Mouse (Mus musculus) left cerebral cortex, postnatal 36 days (tissue): ENCODE measurements at regions not wholly inside any gene's neighbourhood (a gene's known extent, or its start where the extent isn't known, plus 50 kb on each side); places are given as distances from the start of the nearest gene placed in this dataset.

ENCODE experiments used
- DNase-seq, 2 experiments: peaks; one replicate each; pipeline ENCODE4 v3.0.0; 2021 to 2022; ENCODE audit warnings: low spot score in 2 of 2, mixed read lengths in 1 of 2
- intact Hi-C: fragments of 180-260 bp; cut with DNase I; formaldehyde crosslinking; loops from one replicate; pipeline ENCODE4 v1.15.1; 2025

DNA sequence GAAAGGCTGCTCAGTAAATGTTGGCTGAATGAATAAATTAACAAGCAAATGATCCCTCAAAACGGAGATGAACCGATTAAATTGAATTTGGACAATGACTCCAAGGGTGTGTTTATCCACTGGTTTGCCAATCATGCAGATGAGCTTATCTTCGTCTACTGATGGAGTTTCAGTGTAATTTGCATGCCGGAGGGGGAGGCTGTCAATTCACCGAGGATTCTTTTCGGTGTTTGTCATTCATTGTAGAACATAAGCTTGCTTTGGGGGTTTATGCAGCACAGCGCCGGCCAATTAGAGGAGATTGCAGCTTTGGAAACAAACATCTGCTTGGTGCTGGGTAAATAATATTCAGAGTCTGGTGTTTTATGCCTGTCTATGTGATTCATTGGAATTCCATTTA lies 132.7 kb downstream of the Otoa start:
- intact Hi-C loops: no loop called here

DNA sequence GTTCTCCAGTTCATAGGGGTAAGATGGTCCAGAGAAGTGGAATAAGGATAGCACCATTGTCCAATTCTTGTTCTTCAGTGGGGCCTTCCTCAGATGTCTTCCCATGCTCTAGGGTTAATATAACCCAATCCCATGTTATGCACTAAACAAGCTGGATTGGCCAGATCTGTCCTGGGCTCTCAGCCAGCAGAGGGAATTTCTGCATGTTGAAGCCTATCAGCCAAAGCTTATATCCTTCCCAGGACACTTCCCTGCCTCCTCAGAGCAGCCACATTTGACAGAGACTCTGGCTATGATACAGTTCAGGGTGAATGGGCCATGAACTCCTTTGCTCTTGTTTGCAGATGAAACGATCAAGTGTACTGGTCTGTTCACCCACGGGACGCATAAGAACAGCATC lies 133.6 kb downstream of the Otoa start:
- no peak for DNase-seq
- intact Hi-C loops: no loop called here

More for the DNA sequence above, 132.7 kb downstream of the Otoa start:
- no peak for DNase-seq

DNA sequence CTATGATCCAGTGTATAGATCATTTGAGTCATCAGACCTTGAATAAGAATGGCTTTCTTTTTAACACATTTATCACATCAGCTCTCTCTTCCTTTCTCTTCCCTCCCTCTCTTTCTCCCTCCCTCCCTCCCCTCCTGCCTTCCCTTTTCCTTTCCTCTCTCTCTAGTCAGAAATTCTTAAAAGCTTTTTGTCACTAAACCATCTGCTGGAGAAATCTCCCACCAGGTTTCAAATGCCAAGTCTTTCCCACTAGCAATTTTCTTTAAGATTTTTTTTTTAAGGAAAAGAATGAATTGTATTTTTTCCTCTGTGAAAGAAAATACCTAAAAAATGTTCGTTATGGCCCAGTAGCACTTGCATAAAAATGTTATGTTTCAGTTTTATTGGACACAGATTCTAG lies 134.3 kb downstream of the Otoa start:
- intact Hi-C loops: no loop called here
- DNase-seq: no peak

DNA sequence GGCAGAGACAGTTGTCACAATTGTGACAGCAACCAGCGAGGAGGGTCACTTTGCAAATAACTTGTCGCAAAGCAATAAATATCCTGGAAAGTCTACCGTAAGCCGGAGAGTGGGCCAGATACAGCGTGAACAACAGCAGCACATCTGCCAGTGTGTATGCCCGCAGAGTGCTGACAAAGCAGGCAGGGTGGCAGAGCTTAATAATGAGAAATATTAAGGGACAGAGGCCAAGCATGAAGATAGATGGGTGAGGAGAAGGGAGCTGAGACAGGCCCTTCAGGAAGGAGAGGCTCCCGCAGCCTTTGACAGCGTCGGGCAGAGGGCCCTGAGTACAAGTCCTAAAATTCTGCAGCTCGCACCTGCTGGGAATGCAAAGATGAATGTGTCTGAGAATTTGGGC lies 136.6 kb downstream of the Otoa start:
- intact Hi-C loops: no loop called here
- no peak for DNase-seq

DNA sequence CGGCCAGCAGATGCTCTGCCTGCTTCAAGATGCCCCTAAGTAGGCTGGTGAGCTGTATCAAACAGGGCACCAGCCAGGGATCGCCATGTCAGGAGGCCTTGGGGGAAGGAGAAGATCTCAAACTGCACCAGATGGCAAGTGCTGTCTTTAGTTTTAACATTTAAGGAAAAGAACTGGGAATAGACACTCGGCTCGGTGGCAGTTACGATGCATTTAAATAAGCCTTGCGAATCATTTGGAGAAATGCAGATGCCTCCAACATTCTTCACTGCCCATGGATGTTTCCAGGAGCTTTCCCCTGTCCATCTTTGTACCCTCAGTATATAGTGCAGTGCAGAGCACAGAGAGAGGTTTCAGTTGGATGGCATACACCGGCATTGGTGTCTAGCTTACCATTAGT lies 139.7 kb downstream of the Otoa start:
- peak in 1 of 2 experiments; percentile 36 for DNase-seq
- intact Hi-C loops: no loop called here

DNA sequence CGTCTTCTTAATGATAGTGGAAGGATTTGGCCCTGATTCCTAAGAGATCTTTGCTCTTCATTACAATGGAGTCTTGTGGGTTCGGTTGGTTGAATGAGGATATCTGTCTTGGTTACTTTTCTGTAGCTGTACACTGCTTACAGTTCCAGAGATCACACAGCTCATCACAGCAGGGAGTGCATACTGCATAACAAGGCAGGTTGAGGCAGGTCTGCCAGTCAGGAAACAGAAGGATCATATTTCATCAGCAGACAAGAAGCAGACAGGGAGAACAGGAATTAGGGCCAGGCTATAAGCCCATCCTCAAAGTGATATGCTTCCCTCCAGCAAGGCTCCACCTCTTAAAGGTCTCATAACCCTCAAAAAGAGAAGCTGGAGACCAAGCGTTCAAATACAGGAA lies 150.4 kb downstream of the Otoa start:
- intact Hi-C loops: no loop called here
- no peak for DNase-seq

DNA sequence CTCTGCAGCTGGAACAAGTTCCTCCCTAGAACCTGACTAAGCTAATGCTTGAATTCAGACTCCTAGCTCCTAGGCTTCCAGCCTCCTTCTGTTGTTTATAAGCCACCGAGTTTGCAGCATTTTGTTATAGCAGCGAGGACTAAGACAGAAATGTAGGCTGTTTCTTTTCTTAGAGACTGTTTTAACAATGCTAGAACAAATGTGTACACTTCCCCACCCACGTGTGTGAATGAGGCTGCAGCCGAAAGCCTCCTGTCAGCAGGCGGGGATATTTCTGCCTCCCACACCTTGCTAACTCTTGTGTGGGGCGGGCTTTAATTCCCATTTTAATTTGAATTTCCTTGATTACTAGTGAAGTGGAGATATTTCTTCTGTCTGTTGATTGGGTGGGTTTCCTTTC lies 153.4 kb downstream of the Otoa start:
- DNase-seq: peak; percentile 58 to 62
- intact Hi-C loops: loop anchor here (2.0 kb wide), 1 partner anchor 62 kb away; no protein-coding TSS in a partner anchor

DNA sequence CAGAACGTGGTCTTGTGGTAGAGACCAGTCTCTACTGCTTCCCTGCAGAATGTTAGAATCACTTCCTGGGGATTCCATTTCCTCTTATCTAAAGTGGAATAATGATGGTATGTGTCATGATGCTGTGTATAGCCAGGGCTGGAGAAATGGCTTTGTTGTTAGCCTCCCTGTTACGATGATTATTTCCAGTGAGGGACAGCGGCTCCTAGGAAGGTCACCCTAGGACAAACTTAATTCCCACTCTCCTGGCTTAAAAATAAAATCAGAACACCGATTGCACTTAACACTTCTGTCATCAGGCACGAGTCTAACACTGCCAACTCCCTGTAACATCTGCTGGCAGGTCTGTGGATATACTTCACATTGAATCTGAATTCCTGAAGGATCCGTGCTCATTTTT lies 151.9 kb upstream of the Hs3st2 start:
- DNase-seq: no peak
- intact Hi-C loops: no loop called here

DNA sequence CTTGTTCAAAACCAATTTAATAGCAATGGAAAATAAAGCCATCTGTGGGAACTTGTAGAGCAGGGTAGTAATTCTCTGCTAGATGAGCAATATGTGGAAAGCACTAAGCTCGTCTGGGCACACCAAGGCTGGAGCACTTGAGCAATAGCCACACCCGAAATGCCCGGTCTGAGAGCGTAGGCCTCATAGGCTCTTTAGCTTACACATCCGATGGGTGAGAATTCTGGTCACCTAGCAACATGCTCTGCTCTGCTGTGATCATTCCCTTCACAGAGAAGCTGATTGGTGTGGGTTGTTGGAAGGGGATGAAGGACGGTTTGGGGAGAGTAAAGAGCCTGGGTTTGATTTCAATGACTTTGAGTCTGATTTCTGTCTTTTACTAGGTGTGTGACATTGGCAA lies 143.8 kb upstream of the Hs3st2 start:
- no peak for DNase-seq
- intact Hi-C loops: no loop called here

DNA sequence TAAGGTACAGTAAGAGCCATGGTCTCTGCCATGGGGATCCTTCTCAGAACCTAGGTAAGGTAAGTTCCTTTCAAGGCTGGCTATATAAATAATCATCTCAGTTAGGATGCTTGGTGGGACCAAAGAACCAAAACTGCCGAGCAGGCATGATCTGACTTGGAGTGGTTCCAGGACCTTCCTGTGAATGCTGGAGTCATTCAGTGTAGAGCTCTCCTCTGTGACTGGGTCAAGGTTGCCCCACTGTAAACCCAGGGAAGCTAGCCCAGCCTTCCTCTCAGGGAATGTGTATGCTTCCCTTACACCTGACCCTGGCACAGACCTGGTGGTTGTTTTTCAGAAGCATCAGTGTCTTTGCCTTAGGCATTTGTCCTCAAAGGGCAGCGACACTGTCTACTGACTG lies 134.2 kb upstream of the Hs3st2 start:
- intact Hi-C loops: loop anchor here (5.0 to 10.0 kb wide), 2 partner anchors 305 to 387 kb away; no protein-coding TSS in a partner anchor
- DNase-seq: no peak

DNA sequence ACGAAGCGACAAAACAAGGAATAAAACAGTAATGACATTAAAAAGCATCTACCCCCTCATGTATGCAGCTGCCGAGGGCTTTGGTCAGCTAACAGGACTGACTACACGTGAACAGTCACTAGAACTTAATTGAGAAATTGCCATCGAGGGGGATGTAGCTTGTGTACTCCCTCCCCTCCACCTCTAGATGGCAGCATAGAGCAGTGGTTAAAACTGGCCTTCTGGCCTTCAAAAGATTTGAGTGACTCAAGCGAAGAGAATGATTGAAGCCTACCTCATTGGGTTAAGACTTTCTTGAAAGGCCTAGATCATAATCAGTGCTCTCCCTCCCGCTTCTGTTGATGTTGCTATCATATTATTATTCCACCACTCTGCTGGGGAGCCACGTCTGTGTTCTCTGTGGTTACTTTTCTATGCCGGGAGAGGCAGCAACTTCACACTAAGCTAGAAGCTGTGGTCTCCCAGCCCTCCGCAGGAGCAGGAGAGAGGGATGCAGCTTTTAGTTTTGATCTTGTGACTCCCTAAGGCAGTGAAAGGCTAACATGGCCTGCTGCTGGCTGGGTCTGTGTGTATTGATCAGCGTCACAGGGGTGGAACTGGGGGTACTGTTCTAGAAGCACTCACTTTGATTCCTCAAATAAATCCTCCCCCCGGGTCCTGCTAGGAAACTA lies 132.7 kb upstream of the Hs3st2 start:
- intact Hi-C loops: loop anchor here (5.0 to 10.0 kb wide), 2 partner anchors 303 to 386 kb away; no protein-coding TSS in a partner anchor
- no peak for DNase-seq

DNA sequence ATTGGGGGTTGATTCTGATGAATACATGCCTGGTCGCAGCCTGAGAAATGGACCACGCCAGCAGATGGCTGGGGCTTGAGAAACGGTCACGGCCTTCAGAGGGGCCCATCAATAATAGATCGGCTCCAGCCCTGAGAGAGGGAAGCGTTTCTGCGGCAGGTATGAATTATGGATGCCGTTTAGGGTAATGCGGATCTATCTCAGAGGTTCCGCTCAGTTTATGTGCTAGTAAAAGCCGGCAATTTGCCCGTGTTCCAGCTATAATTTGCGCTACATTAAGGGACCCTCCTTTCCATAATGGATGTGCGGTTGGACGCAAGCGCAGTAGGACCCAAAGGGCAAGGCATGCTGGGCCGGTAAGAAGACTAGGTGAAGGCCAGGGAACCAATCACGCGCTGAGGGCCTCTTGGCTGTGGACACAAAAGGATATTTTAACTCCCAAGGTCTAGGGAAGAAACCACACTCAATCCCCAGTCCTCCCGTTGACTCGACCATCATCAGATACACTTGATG lies 132.1 kb upstream of the Hs3st2 start:
- DNase-seq: no peak
- intact Hi-C loops: loop anchor here (5.0 to 10.0 kb wide), 2 partner anchors 303 to 385 kb away; no protein-coding TSS in a partner anchor

DNA sequence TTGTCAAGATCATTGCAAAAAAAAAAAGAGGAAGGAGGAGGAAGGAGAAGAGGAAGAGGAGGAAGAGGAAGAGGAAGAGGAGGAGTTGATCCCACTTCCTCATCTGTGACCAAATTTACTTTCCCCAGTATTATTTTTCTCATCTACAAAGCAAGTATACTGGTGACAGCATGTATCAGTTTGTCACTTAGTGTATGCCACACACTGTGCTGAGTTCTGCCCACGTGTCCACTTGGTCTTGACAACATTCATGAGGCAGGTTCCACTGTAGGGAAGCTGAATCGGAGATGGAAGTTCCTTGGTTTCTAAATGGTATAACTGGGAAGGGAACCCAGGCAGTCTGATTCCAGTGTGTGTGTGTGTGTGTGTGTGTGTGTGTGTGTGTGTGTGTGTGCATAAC lies 122.3 kb upstream of the Hs3st2 start:
- intact Hi-C loops: no loop called here
- DNase-seq: no peak

DNA sequence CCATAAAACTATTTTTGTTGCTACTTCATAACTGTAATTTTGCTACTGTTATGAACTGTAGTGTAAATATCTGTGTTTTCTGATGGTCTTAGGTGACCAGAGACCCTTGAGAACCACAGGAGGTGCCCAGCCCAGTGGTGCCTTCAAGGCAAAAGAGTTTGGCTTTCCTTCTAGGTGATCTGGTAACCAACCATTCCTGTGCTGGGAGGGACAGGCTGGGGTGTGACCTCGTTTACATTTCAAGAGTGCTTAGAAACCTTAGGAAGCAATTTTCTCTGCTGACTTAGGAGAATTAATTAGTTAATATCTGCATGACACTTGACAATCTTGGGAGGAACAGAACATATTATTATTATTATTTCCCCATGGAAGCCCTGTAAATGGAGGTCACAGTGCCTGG lies 111.1 kb upstream of the Hs3st2 start:
- no peak for DNase-seq

DNA sequence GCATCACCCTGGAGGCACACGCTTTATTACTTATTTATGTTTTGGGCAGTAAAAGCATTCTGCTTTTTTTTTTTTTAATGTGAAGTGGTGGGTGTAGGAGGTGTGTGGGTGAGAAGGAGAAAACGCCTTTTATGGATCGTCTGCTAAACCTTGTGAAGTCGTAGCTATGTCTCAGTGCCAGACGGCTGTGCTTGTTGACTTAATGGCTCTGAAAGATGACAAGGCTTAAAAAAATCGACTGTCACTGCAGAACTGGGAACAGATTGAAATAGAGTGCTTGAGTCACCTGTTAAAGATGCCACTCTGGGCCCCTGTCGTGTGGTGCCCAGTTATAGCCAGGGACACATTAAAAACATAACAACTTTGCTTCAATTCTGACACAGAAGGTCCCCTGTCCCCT lies 109.5 kb upstream of the Hs3st2 start:
- DNase-seq: no peak
- intact Hi-C loops: no loop called here

More for the DNA sequence above, 111.1 kb upstream of the Hs3st2 start:
- intact Hi-C loops: no loop called here

DNA sequence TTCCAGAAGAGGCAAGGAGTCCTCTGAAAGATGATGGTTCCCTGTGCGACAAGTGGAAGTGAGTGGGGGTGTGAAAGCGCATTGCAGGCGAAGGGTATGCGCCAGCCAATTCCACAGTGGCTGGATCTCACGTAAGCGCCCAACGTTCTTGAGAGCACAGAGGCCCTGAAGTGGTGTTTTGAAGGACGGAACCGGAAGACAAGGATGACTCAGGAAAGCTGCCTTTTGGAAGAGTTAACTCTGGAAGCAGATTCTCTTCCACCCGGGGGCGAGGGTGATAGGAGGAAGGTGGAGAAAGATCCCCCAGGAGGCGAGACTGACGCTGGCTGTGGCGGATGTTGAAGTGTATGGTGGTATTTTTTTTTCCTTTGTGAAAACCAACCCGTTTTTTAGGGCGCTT lies 101.9 kb upstream of the Hs3st2 start:
- DNase-seq: peak in 1 of 2 experiments; percentile 20
- intact Hi-C loops: no loop called here

DNA sequence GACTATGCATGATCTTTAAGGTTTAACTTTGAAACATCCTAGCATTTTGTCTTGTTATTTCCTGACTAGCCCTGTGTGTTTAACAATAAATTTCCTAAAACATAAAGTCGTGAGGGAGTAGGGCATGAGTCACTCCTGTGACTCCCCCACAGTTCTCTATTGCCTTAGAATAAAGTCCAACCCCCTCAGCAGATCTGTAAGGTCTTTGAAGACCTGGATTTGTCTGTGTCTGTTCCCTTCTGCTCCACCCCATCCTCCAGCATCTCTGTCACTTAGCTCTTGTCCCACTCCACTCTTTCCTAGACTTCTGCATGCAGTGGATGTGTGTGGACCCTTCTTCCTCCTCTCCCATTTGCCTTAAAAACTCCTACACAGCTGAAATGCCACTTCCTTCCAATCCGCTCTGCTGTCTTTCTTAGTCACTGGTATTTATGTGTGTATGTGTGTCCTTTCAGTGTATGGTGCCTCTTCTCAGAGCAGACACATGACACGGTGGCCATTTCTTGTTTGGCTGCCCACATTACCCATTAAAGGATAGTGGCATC lies 95.4 kb upstream of the Hs3st2 start:
- DNase-seq: peak; percentile 36 to 38

DNA sequence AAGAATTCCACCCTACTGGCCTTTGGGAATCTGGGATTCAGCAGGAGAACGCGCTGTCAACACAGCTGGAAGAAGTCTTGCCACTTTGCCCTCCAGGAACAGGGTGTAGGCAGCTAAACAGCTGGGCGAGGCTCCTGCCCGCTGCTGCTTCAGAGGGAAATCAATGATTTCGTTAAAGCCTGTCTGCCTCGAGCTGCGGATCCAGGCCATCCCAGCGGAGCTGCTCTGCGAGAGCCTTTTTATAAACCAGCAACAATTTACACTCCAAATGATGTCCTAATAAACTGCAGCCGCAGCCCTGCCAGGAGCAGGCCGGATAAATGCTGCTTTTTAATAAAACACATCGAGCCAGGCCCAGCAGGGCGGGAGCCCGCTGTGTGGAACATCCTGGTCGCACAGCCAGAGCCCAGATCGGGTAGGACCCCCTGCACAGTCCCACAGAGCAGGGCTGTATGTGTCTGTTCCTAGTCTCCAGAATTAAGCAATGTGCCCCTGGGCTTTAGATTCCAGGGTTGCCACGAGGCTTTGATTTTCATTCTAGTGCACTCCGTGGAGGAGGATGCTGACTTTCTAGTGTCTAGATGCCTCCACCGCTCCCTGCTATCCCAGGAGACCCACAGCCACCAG lies 78.6 kb upstream of the Hs3st2 start:
- DNase-seq: no peak
- intact Hi-C loops: no loop called here

More for the DNA sequence above, 95.4 kb upstream of the Hs3st2 start:
- intact Hi-C loops: loop anchor here (2.0 kb wide), 1 partner anchor 61 kb away; no protein-coding TSS in a partner anchor

DNA sequence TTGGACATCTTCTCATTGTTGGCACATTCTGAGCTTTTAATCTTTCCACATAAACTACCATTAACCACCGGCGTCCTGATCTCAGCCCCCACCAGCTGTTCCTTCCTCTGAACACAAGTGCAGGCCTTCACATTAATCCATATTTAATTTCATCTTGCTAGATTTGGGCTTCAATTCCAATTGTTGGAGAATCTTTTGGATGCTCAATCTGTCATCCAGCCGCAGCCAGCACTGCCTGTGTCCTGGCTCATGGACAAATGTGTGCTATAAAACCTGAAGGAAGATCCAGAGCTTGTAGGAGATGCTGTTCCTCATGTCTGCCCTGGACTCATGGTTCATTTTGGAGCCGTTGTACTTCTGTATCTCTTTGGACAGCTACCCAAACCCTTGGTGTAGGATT lies 77.1 kb upstream of the Hs3st2 start:
- intact Hi-C loops: no loop called here
- DNase-seq: no peak

DNA sequence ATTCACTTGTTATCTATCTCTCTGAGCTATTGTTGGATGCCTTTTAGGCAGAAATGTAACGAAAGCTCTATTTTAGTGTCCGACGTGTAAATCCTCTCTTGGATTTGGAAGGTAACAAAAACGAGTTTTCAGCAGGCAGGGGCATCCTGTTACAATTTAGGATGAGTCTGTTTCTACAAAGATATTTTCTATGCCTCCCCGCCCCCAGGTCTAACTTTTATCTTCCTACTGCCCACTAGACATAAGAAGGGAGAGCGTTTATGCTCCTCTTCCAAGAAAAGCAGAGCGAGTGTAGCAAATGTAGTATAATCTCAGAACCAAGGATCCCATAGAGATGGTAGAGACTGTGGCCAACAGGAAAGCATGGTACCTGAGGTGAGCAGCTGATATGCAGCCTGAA lies 62.4 kb upstream of the Hs3st2 start:
- no peak for DNase-seq

DNA sequence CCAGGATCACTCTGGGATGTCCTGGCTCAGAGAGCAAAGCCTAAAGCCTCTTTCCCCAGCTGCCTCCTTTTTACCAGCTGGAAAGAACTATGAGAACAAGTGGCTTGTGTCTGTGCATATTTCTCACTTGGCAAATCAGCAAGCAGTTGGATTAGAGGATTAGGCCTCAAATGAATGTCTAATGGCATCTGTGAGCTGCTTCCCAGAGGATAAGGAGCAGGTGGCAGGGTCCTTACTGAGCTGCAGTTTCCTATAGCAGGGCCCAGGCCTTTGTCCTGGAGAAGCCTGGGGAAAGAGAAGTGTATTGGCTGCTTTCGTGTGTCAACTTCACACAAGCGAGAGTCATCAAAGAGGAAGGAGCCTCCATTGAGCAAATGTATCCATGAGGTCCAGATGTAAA lies 59.1 kb upstream of the Hs3st2 start:
- intact Hi-C loops: no loop called here
- DNase-seq: no peak

More for the DNA sequence above, 62.4 kb upstream of the Hs3st2 start:
- intact Hi-C loops: no loop called here
